Mouse (Mus musculus): Measurements from ENCODE around the gene Pbrm1. TPM values are rescaled to one million over a fixed set of nuclear protein-coding genes. Genes with fewer than 3 reads are reported as not detected.

Pbrm1 gene
- total RNA-seq, 1 experiment from 2014 or later: 66.0 TPM

DNA sequence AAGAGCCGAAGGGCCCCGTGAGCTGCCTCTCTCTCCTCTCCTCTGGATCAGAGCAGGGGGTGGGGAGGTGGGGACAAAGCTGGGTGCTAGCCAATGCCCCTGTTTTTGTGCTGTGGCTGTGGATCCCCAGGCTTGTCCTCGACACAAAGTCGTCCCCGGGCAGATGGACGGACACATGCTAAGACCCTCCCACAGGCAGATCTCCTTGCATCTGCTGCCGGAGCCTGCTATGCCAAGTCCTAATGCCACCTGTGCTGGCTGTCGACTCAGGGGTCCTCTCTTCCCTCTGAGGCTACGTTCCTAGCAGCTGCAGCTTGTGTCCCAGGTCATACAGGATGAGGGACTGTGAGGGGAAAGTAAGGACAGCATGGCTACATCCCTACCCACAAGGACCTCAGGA, 147.9 kb downstream of the Pbrm1 start:
- DNase-seq: no peak

DNA sequence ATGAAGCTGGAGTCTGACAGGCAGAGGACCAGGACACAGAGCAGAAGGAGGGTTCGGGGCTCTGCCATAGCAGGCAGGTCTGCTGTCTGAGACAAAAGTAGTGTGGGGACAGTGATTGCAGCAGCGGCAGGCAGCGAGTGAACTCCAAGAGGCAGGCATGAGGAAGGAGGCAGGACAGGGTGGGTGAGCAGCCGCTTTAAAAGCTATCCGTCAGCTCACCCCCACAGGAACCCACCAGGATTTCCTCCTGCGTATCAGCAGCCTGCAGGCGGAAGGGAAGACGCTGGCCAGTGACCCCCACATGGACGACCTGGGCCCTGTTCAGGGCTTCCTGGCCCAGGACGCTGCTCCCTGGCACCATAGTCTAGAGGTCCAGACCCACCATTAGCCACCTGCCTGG, 149.5 kb downstream of the Pbrm1 start, which contains the start of gene Stab1:
Stab1 (minus strand) TSS at position 217 of the 400 bp plus-strand sequence.
- peak; percentile 25 for DNase-seq

DNA sequence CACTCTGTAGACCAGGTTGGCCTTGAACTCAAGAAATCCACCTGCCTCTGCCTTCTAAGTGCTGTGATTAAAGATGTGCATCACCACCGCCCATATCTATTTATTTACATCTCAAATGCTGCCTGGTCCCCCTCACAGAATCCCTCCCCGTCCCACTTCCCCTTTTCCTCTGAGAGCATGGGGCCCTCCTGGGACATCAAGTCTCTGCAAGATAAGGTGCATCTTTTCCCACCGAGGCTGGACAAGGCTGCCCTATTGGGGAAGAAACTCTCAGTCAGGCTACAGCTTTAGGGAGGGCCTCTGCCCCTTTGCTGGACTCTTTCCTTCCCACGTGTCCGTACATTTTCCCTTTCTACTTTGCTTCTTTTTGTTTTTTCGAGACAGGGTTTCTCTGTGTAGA, 150.6 kb downstream of the Pbrm1 start:
- no peak for DNase-seq

DNA sequence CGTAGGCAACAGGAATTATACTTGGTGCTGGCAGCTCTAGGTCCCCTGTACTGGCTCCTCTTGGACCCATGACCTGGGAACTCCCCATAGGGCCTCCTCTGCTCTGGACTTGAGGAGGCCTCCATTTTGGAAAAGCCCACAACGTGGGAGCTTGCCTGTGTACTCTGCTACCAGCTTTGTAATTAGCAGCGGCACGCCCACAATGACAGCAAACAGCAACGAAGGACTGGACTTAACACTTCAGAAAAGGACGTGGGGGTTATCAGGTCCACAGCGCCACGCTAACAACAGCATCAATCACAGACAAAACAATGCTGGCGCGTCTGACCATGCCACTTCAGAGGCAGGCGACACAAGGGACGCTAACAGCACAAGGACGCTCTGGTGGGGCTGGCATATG, 152.0 kb downstream of the Pbrm1 start:
- no peak for DNase-seq

Other genes with a start within 250 kb of the Pbrm1 start
- 15.4 and 27.1 TPM in 2 replicates for gene Tmem110, start 193.5 kb upstream of the Pbrm1 start, total RNA-seq (2021)
- 2.5 and 3.3 TPM in 2 replicates for gene Mustn1, start 139.9 kb upstream of the Pbrm1 start, total RNA-seq (2021)
- 0.46 and 17.5 TPM in 2 replicates for gene Itih4, start 132.7 kb upstream of the Pbrm1 start, total RNA-seq (2021)
- gene Itih3, start 95.4 kb upstream of the Pbrm1 start, total RNA-seq (2021): 0.30 and 5.2 TPM in 2 replicates
- 7.6 TPM in 1 of 2 replicates, not detected in the other for gene Itih1, start 75.8 kb upstream of the Pbrm1 start, total RNA-seq (2021)
- 14.3 and 14.8 TPM in 2 replicates for gene Nek4, start 67.8 kb upstream of the Pbrm1 start, total RNA-seq (2021)
- 42.0 and 56.9 TPM in 2 replicates for gene Glt8d1, start 17.7 kb upstream of the Pbrm1 start, total RNA-seq (2021)
- 250 and 265 TPM in 2 replicates for gene Spcs1, start 17.5 kb upstream of the Pbrm1 start, total RNA-seq (2021)
- gene Gnl3, start within 50 bp of the Pbrm1 start, total RNA-seq (2021): 60.8 and 110 TPM in 2 replicates
- gene Smim4, start 109.8 kb downstream of the Pbrm1 start, total RNA-seq (2021): 67.9 and 77.7 TPM in 2 replicates
- 33.5 and 39.5 TPM in 2 replicates for gene Nt5dc2, start 111.9 kb downstream of the Pbrm1 start, total RNA-seq (2021)
- gene Stab1, start 149.5 kb downstream of the Pbrm1 start, total RNA-seq (2021): 62.2 and 79.5 TPM in 2 replicates
- 1.9 TPM in 1 of 2 replicates, not detected in the other for gene Tnnc1, start 189.2 kb downstream of the Pbrm1 start, total RNA-seq (2021)
- 393 and 398 TPM in 2 replicates for gene Nisch, start 197.8 kb downstream of the Pbrm1 start, total RNA-seq (2021)
- gene Sema3g, start 198.7 kb downstream of the Pbrm1 start, total RNA-seq (2021): 6.3 and 7.5 TPM in 2 replicates
- 7.6 and 11.0 TPM in 2 replicates for gene Phf7, start 232.2 kb downstream of the Pbrm1 start, total RNA-seq (2021)
- gene Bap1, start 232.3 kb downstream of the Pbrm1 start, total RNA-seq (2021): 62.6 and 65.9 TPM in 2 replicates

Measured in adrenal gland, postnatal 25 days (tissue).